Mouse (Mus musculus) spleen, postnatal 10 days (tissue): ENCODE measurements around the gene Tmem189.

Experiments
- DNase-seq, 2 experiments: peaks; one replicate each; pipeline ENCODE4 v3.0.0; 2021 to 2022; ENCODE audit warnings: low spot score in 2 of 2

The Tmem189 gene

DNA sequence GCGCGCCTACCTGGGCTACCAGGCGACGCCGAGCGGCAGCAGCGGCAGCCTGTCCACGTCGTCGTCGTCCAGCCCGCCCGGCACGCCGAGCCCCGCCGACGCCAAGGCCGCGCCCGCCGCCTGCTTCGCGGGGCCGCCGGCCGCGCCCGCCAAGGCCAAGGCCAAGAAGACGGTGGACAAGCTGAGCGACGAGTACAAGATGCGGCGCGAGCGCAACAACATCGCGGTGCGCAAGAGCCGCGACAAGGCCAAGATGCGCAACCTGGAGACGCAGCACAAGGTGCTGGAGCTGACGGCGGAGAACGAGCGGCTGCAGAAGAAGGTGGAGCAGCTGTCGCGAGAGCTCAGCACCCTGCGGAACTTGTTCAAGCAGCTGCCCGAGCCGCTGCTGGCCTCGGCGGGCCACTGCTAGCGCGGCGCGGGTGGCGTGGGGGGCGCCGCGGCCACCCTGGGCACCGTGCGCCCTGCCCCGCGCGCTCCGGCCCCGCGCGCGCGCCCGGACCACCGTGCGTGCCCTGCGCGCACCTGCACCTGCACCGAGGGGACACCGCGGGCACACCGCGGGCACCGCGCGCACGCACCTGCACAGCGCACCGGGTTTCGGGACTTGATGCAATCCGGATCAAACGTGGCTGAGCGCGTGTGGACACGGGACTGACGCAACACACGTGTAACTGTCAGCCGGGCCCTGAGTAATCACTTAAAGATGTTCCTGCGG, at the start of gene Tmem189:
Tmem189 (minus strand) TSS at position 322 of the 718 bp plus-strand sequence.
- peak; percentile 68 to 74 for DNase-seq

DNA sequence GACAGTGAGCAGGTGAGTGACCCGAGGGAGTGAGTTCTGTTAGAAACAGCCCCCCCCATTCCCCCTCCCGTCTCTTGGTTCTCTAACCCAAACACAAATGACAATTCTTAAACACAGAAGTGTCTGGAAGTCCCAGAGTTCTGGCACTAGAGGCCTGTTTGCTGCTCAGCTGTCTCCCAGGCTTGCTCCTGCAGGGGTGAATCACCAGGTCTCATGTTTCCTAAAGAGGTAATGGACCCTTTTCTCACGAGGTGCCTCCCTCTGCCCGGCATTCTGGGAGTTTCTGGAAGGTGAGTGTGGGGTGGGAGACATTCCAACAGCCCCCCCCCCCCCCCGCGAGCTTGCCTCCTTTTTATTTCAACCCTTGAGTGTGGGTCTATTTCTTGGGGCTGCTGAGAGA, 49.4 kb upstream of the Tmem189 start:
- no peak for DNase-seq

DNA sequence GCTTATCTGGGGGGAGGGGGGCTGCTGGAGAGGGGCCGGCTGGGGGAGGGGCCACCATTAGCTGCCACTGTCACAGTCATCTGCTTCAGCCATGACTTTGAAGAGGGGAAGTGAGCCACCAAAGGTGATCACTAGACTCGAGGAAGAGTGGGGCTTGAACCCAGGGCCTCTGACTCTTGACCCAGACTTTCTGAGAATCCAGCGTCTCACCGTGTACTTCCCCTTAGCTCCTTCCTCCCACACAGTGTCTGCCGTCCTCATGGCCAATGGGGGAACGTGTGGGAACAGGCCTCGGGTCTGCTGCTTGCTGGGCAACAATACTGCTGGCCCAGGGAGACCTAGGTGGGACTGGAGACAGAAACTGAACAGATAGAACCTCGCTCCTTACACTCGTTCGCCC, 45.2 kb upstream of the Tmem189 start:
- DNase-seq, result no peak

DNA sequence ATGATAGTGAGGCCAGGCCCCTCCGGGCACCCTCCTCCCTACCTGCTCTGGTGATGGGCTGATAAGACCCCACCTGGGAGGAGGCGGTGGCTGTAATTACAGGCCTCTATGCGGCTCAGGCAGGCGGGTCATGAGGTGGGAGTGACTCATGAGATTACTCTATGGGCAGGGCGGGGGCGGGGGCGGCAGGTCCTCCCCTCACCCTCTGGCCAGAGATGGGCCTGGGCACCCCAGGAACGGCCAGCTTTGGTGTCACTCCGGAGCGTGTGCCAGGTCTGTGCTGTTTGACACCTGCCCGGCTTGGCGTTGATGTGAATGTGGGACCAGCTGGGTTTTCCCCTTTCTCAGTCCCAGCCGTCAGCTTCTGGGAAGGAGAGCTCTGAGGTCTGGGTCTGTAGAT, 41.5 kb upstream of the Tmem189 start:
- DNase-seq, result no peak

DNA sequence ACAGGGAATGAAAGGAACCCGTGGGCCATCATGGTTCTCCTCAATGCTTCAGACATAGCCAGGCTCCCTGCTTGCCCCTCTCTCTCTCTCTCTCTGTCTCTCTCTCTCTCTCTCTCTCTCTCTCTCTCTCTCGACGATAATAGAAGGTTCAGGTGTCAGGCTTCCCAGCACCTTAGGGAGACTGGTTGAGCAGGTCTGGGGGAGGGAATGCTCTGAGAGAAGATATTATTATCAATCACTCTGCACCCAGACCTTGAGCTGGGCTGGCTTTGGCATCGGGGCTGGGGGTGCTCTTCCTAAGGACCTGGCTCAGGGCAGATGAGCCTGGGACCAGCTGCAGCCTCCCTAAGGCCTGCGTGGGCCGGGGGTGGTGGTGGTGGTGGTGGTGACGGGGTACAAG, 40.4 kb upstream of the Tmem189 start:
- no peak for DNase-seq

DNA sequence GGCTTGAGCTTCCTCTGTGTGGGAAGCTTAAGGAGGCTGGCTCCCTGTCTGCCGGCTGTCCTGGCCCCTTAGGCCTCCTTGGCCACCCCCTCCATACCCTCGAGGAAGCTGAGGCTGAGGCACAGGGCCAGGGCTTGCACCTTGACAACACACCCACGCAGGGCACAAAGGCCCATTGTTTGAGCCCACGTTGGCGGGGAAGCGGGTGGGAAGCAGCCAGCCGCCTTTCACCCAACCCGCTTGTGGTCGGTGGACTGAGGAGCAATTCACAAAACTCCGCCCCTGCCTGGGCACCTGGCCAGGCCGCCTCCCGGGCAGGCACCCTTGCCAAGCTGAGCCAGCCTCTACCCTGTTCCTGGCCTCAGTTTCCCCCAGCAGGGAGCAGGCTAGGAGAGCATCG, 37.5 kb upstream of the Tmem189 start:
- DNase-seq, result no peak

DNA sequence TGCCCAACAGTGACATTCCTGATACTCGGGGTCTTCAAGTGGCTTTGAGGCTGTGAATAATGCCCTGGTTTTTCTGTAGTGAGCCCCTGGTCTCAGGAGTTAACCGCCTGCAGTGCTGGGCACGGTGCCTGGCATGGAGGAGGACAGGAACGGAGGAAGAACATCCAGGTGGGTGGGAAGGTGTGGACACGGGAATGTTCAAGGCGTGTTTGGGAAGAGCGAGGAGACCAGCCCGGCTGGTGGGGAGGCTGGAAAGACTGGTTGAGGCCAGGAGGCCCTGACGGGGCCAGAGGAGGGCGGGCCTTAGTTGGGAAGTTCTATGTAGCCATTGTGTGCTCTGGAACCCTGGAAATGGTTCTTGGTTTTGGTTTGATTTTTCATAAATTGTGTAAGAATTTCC, 36.3 kb upstream of the Tmem189 start:
- no peak for DNase-seq

DNA sequence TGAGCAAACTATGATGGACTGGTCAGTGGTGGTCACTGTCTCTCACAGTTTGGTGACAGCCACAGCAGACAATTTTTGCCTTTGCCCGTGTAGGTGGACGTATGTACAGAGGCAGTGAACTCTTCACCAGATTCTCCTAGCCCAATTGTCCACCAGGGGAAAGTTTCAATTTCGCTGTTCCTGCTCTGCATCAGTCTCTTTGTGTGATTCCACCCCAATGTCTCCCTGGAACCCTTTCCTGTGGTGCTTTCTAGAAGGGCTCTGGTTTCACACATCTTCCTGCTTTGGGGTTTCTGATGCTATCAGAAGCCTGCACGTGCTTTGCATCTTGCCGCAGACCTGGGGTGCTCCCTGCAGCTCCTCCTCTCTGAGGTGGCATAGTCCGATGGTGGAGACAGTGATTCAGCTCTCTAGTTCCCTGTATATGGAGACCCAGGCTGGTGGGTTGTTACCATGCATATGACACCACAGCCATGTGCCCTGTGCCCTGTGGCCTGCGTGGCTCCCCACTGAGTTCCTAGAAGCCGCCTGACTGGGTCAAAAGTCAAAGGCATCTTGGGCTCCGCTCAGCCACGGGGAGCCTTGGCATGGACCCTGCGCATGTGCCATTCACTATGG, 34.1 kb upstream of the Tmem189 start:
- no peak for DNase-seq

DNA sequence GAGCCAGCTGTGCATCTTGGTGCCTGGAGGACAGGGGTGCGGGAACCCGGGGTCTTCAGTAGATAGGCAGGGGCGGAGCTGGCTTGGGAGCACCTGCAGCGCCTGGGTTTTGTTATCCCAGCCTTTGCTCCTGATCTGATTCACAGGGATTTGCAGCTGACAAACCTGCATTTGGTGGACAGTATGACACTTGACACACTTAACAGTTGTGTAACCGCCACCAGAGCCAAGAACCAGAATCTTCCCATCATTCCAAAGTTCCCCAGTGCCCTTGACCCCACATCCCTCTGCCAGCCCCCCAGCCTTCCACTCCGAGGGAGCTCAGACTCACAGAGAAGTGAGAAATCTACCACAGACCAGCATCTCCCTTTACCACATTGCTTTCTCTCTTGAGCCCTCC, 32.9 kb upstream of the Tmem189 start:
- DNase-seq, result no peak

DNA sequence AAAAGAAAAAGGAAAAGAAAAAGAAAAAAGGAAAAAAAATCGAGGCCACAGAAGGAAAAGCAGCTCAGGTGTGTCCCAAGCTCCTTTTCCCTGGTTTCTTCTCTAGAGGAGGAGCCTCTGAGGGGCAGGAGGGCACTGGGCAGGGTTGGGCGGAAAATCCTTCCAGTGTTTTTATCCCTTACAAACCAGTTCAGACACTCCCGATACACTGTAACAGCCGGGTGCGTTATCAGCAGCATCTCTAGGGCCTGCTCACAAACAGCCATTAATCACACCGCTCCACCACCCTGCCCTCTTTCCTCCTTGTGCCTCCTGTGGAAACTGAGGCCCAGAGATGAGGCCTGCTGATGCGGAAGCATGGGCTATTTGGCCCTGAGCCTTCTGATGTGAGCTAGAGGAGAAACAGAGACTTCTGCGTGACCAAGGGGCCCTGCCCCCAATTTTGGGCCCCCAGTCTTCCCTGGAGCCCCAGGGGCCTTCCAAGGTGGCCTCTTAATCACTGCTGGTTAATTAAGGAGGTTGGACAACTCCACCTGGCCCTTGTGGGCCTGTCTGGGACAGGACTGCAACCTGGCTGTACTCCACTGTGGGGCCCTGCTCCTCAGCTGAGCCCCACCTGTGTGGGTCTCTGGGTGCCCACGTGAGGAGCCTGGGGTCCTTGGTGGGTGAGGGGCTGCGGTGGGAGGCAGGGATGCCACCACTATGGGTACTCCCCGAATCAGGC, 31.7 kb upstream of the Tmem189 start:
- no peak for DNase-seq

DNA sequence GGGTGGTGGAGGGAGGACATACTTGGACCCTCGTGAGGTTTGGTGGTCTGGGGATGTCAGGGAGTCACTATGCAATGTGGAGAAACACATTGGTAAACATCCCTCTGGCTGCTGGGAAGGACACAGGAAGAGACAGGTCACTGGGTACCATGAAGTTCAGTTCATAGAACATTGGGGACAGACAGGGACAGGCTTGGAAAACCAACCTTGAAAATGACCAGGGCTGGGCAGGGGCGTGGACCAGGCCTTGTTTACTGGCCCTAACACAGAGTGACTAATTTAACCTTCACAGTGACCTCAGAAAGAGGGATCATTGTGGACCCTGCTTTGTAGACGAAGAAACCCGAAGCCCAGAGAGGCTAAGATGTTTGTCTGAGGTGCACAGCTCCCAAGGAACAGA, 29.9 kb upstream of the Tmem189 start:
- DNase-seq, result no peak

DNA sequence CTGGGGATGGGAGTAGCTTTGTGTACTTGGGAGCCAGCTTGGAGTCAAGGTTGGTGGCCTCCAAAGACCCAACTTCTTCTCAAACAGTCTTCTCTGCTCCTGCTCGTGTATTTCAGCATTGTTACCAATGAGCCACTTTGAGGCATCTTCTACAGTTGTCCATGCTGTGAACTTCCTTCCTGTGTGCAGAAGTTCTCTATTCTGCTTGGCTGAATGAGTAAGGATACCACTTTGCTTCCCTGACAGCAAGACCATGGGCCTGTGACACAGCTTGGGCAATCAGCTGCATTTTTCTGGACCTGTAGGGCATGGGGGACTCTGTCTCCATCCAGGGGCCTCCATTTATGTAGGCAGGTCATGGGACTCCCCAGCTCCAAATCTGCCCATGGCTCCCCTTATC, 27.6 kb upstream of the Tmem189 start:
- no peak for DNase-seq

DNA sequence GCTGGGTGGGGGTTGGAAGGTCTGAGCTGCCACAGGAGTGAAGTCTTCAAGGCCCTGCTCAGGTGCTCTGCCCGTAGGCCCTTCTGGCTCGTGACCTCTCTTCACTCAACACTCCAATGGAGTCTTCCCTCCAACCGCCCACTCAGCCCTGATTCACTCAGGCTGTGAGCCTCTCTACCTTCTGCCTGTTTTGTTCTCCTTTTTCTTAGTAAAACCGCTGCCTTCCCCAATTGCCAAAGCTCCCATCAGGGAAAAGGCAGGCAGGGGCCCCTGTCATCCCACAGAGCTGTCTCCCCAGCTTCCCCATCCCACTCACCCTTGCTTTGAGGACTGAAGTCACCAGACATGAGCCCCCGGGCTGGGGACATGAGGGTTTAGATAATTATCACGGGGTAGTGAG, 25.4 kb upstream of the Tmem189 start:
- no peak for DNase-seq

DNA sequence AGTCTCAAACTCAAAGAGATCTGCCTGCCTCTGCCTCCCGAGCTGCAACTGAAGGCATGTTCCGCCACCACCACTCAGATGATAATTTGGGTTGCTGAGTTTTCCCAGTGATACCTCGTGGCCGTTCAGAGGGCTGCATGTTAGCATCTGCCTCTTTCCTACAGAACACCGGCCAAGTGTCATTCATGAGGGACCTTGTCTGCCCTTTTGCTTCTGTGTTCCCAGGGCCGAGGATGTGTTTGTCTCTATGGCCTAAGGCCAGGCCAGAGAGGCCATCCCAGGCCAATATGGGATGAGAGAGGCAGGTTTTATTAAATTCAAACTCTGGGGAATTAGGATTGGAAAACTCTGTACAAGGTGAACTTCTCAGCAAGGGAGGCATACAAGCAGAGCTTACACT, 24.7 kb upstream of the Tmem189 start:
- no peak for DNase-seq

DNA sequence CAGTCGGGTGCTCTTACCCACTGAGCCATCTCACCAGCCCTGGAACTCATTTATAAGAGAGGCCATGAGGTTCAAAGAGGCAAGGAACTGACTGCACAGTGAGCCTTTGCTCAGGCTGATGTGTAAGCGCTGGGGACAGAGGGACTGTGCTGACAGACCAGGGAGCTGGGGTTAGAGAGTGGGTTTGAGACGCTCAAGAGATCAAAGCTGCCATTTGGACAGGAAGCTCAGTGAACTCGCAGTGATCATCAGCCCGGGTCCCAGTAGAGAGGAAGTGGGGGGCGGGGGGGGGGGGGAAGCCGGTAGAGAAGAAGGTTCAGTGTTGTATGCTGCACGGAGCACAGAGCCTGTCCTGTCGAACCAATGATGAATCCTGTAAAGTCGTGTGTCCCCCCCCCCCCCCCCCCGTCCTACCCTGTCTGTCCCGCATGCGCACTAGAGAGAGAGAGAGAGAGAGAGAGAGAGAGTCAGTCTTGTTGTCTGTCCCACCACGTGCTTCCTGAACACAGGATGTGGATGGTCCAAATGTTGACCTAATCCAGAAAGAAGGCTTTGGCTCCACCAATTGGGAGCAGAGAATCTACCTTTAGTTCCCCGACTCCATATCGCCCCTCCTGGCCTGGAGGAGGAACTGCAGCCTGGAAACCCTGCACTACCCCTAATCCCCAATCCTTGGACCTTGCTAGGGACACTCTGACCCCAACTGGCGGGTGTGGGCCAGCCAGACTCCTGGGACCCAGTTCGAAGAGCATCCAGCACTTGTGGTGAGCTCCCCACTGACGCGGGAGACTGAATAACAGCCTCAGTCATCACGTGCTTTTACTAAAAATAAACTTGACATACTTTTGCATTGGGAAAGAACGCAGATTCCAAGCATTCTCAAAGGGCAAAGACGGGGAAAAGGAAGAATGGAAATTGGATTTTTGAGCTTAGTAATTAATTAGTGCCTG, 23.5 kb upstream of the Tmem189 start:
- peak in 1 of 2 experiments; percentile 62 for DNase-seq

DNA sequence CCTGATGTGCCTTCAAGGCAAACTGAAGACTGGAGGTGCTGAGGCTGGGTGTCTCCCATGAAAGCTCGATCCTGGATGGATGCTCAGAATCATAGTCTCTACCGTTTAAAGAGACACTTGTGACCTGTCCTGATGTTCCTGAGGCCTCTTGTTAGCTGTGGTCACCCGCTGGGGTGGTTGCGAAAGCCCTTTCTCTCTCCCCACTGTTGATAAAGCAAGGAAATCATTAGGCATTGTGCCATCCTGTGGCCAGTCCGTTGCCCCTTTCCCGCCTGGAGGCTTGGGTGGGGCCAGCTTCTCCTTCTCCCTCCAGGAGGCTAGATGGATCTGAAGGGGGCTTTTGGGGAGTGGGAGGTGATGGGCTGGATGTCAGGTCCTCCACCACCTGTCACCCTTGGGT, 21.0 kb upstream of the Tmem189 start:
- DNase-seq, result no peak

DNA sequence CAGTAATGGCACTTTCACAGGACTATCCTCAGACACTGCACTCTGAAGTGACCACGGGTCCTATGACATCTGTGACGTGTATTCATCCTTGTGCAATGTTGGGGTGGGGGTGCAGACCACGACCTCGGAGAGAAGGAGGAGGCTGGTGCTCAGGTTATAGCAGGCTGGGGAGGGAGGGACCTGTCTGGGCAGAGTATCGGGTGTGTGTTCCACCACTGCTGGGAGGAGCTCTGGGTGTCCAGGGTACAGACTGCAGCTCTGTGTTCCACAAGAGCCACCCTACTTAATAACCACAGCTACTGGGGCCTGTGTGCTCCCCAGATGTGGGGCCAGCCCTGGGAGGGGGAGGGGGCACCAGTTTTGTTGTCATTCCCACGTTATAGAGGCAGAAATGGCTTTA, 20.3 kb upstream of the Tmem189 start:
- DNase-seq, result no peak

DNA sequence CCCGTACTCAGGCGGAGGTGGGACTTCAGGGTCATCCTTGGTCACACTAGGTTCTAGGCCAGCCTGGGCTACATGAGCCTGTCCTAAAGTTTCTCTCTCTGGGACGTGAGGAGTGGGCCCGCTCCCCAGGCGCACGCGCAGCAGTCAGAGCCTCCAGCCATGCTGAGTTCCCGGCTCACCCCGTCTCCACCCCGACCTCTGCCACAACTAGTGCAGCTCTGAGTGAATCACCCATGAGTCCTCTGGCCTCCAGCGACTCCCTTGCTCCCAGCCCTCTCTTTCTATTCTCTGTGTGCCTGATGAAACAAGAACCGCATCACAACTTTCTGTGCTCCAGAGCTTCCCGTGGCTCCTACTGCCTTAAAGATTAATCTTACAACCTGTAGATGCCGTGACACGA, 18.8 kb upstream of the Tmem189 start:
- no peak for DNase-seq

DNA sequence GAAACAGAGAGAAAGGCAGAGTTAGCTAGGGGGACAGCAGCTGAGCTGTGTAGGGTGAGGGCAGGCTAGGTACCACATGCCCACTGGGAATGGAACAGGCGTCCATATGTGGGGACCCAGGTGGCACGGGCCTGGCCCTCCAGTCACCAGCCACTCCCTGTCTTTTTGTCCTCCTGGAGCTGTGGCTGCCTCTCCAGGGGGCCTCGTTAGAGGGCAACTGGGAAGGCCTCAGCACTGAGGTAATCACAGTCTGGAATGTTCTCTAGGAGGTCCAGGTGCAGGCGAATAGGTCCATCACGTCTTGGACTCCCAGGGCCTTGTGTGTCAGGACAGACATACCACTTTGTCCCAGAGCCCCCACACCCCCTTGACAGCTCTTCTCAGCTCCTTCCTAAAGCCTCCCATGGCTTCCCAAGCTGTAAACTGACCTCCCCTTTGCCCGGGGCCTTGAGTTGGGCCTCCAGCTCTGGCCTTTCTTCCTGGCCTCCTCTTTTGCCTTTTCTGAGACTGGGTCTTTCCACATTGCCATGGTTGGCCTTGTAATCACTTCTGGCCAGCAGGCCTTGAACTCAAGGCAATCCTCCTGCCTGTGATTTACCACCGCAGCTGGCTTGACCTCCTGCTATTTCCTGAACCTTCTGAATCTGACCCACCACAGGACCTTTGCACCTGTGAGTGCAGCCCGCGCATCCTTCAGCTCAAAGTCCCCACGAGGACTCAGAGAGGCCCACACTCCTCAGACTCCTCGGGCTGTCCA, 16.7 kb upstream of the Tmem189 start:
- no peak for DNase-seq

DNA sequence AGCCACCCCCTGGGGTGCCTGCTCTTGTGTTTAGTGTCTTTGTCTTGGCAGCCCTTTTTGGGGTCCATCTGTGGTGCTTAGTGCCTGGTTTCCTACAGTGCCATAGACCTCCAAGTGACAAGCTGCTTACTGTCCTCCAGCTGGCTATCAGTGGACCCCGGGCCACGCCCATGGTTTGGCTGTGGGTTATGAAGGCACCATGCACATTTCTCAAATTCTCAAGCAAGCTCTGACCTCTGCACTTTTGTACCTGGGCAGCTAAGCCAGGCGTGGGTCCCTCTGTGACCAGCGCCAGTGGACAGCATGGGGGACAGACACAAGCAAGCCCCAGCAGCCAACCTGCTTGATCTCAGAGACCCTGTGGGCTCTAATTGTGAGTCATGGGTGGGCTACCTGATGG, 14.8 kb upstream of the Tmem189 start:
- no peak for DNase-seq

DNA sequence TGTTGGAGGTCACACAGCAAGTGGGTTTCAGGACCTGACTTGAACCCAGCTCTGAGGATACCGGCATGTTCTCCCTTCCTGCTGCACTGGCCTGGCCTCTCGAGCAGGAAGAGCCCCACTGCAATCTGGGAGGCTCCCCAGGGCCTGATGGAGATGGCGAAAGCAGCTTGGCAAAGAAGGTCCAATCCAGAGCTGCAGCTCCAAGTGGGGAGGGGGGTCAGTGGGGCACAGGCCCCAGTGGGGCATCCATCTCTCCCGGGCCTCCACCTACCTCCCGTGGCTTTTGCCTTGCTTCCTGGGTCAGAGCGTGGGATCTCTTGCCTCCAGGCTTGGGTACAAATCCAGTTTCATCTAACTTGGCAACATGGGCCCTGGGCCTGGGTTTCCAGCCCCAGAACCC, 12.5 kb upstream of the Tmem189 start:
- no peak for DNase-seq
